Mouse (Mus musculus) gastrocnemius, postnatal 4 days (tissue): ENCODE data around the gene Gm7697. TPM values are rescaled to one million over a fixed set of nuclear protein-coding genes. Genes with fewer than 3 reads are reported as not detected.
"Not testable (repeated sequence)": the region's sequence is repeated elsewhere in the genome, so short reads cannot be mapped to it uniquely, and the experiment has no call there.

Experiments used
- DNase-seq, 2 experiments: peaks; one replicate each; pipeline ENCODE4 v3.0.0; 2021 to 2022; ENCODE audit warnings: low spot score in 2 of 2, mixed read lengths in 2 of 2
- long read RNA-seq, 2 experiments: library from polyadenylated mRNA; stranded (forward); transcript quantifications; one replicate each; pipeline ENCODE4 v2.0.0; 2021
- total RNA-seq, 2 experiments: library from RNA; stranded (reverse); gene quantifications; 2 replicates each; pipeline ENCODE4 v1.2.3; 2021

Gm7697 gene
- total RNA-seq: not detected
- long read RNA-seq, experiment 1: 0 reads
- long read RNA-seq, experiment 2: 0 reads

DNA sequence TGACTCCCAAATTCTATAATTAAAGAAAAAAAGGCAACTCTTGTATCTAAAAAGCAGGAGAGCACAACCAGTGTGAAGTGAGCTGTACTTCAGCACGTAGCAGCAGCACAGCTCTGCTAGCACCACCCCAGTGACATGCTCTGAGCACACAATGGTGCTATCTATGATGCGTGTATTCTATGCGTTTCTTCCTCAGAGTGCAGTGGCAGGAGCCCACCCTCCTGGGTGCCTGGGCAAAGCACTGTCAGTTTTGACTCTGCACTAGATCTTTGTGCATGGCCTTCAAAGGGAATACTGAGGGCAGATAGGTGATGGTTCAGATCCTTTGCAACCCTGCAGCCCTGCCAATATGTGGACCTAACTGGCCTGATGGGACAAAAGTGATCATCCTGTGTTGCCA lies at the start of gene Gm7697:
Gene Gm7697, minus strand, starts transcription at position 101 of the 400 bp plus-strand sequence.
- not testable (repeated sequence) for DNase-seq

DNA sequence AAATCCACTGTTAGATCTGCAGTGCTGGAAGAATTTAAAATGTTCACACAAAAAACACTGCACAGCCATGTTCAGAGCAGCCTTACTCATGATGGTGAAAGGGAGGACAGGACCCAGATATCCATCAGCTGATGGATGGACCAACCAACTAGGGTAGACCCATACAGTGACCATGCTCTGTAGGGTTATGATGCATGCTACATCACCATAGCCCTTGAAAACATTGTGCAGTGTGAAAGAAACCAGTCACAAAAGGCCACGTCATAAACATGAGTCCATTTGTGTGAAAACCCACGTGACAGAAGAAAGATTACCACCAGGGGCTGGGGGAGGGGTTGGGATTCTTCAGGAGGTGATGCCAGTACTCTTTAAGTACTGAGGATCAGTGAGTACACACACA lies 28.5 kb upstream of the Gm7697 start:
- DNase-seq: not testable (repeated sequence)

DNA sequence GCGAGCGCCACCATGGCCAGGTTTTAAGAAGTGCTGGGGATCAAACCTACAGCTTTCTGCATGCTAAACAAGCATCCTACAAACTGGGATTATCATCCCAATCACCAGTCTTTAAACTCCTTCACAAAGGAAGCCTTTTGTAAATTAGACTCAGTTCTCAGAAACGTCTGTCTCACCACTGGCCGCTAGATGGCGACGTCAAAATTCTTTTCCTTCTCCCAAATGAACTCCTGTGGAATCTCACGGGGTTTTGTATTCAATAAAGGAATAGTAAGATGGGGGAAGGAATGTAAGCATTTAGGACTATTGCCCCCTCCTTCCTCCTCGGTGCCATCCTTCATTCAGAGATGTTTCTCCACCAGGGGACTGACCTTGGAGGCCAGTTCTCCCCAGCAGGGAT lies 26.8 kb upstream of the Gm7697 start:
- peak in 1 of 2 experiments; percentile 39 for DNase-seq

DNA sequence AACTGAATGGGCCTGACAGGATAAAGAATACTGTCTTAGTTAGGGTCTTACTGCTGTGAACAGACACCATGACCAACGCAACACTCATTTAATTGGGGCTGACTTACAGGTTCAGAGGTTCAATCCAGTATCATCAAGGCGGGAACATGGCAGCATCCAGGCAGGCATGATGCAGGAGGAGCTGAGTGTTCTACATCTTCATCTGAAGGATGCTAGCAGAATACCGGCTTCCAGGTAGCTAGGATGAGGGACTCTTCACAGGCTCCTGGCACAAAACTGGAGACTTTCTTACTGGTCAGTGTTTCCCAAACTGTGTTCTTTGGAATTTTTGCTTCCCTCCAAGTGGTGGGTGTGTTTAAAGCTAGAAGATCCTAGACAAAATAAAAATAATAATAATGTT lies 25.3 kb upstream of the Gm7697 start:
- not testable (repeated sequence) for DNase-seq

DNA sequence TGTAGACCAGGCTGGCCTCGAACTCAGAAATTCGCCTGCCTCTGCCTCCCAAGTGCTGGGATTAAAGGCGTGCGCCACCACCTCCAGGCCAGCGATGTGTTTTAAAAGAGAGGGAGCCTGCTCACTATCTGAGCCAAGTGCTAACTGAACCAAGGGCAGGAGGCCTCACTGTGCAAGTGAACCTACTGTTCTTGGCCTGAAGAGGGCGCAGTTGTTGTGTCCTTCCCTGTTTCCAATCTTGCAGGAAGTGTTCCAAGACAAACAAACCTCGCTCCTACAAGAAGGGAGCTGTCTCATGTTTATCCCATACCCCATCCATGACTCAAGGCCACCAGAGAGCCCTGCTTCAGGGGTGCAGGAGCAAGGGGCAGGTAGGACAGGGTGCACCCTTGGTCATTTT lies 24.4 kb upstream of the Gm7697 start:
- DNase-seq: not testable (repeated sequence)

DNA sequence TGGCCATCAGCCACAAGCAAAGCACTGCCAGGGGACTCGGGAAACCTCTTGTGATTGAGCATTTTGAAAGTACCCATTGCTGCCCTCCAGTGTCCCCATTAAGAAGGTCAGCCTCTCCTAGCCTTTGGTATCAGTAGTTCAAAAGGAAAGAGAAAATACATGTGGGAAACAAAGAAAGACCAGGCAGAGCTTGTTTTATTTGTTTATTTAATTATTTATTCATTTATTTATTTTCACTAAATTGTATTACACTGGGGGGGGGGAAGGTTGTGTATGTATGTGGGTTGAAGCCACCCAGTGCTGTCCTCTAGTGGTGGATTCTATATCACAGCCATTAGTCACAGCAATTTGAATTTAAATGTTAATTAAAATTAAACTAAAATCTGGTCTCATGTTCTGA lies 22.2 kb upstream of the Gm7697 start:
- DNase-seq: not testable (repeated sequence)

DNA sequence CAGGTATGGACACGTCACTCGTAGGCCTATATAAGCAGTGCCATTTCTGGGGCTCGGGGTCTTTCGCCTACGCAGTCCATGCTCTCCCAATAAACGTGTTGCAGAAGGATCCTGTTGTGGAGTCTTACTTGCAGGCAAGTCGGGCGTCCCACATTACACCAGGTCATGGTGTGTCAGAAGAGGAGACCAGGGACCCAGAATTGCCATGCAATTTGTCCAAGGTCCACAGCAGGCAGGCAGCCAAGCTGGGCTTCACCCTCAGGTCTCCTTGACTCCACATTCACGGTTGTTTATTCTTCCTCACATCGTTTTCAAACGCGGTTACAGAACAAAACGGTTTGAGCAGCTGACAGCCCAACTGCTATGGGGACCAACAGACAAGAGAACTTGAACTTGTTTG lies 21.7 kb upstream of the Gm7697 start:
- not testable (repeated sequence) for DNase-seq

DNA sequence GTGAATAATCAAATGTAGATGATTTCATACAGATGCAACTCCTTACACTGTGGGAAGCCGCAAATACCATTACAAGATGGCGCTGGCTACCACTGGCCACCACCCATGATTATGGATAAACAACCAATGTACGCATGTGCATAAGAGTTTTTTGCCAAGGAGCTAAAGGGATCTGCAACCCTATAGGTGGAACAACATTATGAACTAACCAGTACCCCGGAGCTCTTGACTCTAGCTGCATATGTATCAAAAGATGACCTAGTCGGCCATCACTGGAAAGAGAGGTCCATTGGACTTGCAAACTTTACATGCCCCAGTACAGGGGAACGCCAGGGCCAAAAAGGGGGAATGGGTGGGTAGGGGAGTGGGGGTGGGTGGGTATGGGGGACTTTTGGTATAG lies 21.2 kb upstream of the Gm7697 start:
- not testable (repeated sequence) for DNase-seq

DNA sequence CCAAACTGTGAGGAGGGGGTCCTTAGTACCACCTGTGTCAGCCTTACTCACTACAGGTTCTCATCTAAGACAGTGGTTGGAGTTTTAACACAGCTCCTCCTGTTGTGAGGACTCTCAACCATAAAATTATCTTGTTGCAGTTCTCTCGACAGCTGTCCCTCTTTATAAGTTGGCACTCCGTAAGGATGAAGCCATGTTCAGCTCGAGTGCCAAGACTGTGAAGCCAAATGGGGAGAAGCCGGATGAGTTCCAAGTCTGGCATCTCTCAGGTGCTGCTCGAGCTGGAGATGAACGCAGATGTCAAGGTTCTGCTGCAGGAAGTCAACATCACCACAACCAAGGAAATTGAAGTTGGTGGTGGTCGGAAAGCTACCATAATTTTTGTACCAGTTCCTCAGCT lies 18.0 kb upstream of the Gm7697 start:
- not testable (repeated sequence) for DNase-seq

DNA sequence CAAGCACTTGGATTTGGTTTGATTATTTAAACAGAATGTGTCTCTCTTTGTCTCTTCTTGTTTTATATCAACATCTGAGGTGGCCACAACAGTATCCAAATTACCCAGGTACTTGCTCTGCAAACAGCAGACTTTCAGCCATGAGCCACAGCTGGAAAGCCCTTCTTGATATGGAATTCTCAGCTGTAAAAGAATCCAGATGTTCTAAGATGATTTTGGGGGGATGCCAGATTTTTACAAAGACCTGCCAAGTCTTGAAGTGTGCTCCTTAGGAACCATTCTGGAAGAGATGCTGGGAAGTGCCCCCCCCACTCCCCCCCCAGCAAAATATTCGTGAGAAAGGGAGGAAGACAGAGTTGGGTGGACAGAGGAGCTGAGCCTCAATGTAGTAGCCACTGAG lies 17.6 kb upstream of the Gm7697 start:
- DNase-seq: not testable (repeated sequence)

DNA sequence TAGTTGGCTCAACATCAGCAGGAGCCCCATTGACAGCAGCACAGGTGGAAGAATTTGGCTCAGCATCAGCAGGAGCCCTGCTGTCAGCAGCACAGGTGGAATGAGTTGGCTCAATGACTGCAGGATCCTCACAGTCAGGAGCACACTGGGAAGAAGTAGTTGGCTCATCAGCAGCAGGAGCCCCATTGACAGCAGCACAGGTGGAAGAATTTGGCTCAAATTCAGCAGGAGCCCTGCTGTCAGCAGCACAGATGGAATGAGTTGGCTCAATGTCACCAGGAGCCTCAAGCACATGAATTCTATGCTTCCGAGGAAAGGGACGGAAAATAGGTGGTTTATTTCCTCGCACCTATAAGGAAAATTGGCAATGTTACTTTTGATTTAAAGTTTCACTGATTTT lies 47.8 kb downstream of the Gm7697 start:
- DNase-seq: not testable (repeated sequence)

DNA sequence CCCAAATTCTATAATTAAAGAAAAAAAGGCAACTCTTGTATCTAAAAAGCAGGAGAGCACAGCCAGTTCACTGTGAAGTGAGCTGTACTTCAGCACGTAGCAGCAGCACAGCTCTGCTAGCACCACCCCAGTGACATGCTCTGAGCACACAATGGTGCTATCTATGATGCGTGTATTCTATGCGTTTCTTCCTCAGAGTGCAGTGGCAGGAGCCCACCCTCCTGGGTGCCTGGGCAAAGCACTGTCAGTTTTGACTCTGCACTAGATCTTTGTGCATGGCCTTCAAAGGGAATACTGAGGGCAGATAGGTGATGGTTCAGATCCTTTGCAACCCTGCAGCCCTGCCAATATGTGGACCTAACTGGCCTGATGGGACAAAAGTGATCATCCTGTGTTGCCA lies 69.3 kb downstream of the Gm7697 start, which contains the start of gene Gm9495:
Gene Gm9495, minus strand, starts transcription at position 101 of the 400 bp plus-strand sequence.
- not testable (repeated sequence) for DNase-seq

Other genes starting within 250 kb of the Gm7697 start
- not detected for gene Gm9495, start 69.4 kb downstream of the Gm7697 start, total RNA-seq
- 10 to 100 TPM; 10.0 to 12.2 TPM for gene Zfp868, start 102.6 kb upstream of the Gm7697 start, total RNA-seq
- gene Zfp964, start 131.5 kb upstream of the Gm7697 start, total RNA-seq: 1 to 10 TPM; 1.1 to 2.0 TPM
- gene Zfp869, start 187.7 kb upstream of the Gm7697 start, total RNA-seq: 10 to 100 TPM; 13.4 to 16.6 TPM
- 1 to 10 TPM; 4.1 to 5.2 TPM for gene Zfp963, start 227.0 kb upstream of the Gm7697 start, total RNA-seq